Mouse (Mus musculus): ENCODE results near the gene Nav2.
A peak's percentile ranks its signal among the peaks of the same experiment; 100 is the strongest.

Nav2 gene

GRCm38 (mm10) chr7:49500916-49501315, 592.4 kb downstream of the Nav2 start:
- no peak for DNase-seq

GRCm38 (mm10) chr7:49503419-49503818, 594.9 kb downstream of the Nav2 start:
- no peak for DNase-seq

DNA sequence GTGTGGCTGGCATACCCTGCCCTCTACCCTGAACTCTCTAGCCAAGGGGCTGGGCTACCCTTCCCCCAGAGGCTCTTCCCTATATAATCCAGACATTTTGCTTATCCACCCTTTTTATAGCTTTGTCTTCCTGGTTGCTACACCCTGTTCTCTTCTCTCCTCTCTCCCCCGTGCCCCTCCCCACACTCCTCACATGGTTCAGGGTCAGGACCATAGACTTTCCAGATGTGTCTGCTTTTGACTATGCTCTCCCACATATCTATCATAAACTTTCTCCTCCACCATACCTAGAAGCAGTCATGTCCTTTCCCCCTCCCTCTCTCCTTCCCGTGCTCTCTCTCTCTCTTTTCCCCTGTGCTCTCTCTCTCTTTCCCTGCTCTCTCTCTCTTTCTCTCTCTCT, 595.4 kb downstream of the Nav2 start:
- DNase-seq, result no peak

GRCm38 (mm10) chr7:49504297-49504696, 595.8 kb downstream of the Nav2 start:
- DNase-seq, result no peak

- DNase-seq, result no peak
Observed at GRCm38 (mm10) chr7:49505024-49505423, 596.5 kb downstream of the Nav2 start.

DNA sequence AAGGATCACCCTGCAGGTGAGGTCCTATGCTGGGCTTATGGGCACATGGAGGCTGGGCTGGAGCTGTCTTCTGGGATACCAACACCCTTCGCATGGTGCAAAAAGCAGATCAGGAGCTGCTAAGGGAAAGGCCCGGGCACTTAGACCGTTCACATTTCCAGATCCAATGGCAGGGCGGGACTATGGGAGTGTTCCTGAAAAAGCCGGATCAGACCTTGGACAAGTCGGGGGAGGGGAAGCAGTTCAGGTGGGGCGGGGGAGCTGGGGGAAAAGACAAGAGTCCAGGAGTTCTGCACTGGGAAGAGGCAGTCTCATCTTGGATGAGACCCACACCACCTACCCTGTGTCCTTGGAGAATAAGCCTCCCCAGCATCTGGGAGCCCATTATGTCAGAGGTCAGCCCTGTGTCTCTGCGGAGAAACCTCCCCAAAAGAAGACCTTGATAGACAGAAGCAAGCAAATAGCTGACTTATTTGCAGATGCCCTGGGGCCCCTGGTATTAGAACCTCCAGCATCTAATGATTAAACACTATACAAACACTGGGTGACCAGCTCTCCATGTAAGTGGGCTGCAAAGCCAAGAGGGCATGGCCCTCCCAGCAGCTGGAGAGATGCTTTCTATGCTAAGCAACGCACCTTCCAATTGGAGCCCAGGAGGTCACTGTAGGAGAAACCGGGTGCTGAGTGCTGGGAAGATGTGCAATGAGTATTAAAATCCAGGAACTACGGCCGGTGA, 597.7 kb downstream of the Nav2 start:
- no peak for DNase-seq

GRCm38 (mm10) chr7:49507943-49508506, 599.5 kb downstream of the Nav2 start:
- no peak for DNase-seq

DNA sequence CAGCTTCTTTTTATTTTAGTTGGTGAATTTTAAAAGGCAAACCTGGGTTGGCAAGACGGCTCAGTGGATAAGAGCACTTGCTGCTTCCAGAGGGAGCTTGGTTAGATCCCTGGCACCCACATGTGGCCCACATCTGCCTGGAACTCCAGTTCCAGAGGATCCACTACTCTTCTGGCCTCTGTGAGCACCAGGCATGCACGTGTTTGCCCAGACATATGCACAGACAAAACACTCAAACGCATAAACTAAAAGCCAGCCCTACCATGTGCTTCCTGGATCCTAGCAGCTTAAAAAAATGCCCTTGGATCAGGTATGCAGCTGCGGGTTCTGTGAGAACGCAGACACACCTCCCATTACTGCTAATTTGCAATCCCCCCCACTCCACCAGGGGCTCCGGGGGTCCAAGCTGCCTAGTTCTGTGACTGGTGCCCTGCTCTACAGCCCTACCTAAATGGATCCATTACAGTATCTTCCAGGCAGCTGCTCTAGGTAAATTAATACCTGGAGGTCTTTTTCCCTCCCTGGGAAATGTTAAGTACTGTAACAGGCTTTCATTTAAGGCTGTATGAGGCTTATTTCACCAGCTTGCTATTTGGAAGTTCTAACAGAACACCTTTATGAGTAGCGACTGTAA, 603.4 kb downstream of the Nav2 start:
- DNase-seq, result no peak

- DNase-seq, result no peak
Observed at GRCm38 (mm10) chr7:49513763-49514437, 605.4 kb downstream of the Nav2 start.

DNA sequence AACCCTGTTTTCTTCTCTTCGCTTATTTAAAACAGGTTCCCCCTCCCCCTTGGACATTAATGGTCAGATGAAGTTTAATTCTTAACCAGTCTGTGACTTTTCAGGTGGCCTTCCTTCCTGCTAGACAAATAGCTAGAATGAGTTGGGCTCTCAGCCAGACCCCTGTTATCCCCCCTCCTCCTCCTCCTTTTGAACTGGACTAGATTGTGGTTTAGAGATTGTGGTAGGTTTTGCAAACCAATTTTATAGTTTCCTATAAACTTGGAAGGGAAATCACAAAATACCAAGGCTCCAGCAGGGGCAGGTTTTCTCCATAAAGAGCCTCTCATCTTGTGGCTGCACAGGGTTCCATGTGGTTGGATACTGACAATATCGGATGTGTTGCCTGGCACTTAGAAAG, 606.5 kb downstream of the Nav2 start:
- no peak for DNase-seq

DNA sequence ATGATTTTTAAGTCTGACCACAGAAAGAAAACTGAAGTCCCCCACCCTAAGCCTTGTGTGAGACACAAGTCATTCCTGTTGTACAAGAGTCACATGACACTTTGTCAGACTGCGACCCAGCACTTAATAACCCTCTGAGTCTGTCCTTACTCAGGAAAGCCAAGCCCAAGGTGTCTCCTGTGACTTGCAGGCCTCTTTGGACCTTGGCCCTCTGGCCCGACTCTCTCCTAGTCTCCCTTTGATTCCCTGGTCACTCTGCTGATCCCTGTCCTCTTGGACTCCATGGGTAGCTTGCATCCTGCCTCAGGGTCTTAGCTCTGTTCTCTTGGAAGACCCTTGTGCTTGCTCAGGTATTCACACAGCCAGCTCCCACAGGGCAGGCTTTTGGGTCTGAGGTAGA, 612.0 kb downstream of the Nav2 start:
- no peak for DNase-seq

- DNase-seq, result no peak
Observed at GRCm38 (mm10) chr7:49521349-49521748, 612.8 kb downstream of the Nav2 start.

- no peak for DNase-seq
Observed at GRCm38 (mm10) chr7:49521976-49522375, 613.5 kb downstream of the Nav2 start.

DNA sequence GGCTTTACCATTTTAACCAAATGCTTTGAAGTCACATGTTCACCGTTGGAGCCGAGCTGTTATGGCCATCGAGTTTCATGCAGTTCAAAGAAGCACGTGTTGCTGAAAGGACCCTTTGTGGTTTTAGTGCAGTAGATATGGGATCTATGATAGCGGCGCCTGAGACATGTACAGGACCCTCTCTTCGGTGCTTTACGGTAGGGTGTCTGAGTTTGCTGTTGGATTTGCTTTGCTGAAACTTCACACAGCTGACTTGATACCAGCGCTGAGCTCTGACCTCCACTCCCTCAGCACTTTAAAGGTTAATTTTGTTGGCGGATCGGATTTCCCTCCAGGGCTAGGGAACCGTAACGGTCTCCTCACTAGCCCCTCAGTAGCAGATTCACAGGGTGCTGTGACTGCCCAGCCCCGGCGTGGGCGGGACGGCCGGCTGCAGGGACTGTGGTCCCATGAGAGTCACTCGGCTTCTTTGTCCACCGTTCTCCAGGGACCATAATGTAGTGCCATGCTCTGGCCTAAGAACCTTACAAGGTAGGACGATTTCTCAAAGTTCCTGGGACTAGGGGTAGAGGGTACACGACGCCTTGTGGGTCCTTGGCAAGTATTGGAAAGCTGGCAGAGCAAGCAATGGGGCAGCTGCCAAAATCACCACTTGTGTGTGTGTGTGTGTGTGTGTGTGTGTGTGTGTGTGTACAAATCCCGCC, 614.0 kb downstream of the Nav2 start:
- DNase-seq, result peak; percentile 9 to 15

DNA sequence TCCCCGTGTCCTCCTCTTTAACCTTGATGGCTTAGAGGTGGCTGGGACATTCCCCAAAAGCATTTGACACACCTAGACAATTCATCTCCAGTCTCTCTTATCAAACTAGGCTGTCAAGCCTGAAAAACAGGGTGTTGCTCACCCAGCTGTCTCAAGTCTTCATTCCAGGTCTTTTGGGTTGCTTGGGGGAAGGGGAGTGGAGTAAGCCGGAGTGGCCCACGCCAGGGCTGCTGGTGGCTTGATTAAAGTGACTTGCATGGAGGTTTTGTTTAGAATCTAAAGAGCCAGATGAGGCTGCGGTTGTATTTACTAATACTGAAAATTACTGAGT, 614.6 kb downstream of the Nav2 start:
- no peak for DNase-seq

- DNase-seq, result no peak
Observed at GRCm38 (mm10) chr7:49523729-49524128, 615.2 kb downstream of the Nav2 start.

- no peak for DNase-seq
Observed at GRCm38 (mm10) chr7:49525348-49526100, 617.0 kb downstream of the Nav2 start.

DNA sequence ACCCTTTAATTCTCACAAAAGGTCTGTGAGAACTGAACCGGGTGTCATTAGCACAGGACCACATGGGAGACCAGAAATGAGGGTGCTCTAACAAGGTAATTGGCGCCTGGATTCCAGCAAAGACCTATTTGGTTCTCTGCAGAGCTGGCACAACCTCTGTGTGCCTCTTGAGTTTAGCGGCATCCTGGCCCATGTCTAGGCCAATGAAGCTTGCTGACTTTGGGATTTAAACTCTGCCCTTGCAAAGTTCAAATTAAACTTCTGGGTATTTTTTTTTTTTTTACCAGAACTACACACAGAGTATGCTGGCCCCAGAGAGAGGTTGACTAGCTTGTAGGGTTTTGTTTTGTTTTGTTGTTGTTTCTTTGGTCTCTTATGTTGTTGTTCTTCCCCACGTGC, 617.6 kb downstream of the Nav2 start:
- DNase-seq, result no peak

DNA sequence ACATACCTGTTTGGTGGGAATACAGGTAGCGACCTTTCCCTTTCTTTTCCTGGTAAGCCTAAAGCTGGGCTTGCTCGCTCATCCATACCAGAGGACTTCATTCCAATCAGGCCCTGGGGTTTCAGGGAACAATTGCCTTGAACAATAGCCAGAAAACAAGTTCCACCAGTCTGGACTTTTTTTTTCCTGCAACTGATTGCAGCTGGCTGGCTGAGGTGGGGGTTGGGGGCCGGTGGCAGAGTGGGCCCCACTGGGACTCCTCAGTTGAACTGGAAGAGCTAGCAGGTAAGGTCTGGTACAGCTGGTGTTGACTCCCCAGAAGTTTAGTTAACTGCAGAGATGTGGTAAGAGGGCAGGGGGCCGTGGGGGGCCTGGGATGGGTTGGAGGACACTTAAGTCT, 619.0 kb downstream of the Nav2 start:
- DNase-seq, result no peak

DNA sequence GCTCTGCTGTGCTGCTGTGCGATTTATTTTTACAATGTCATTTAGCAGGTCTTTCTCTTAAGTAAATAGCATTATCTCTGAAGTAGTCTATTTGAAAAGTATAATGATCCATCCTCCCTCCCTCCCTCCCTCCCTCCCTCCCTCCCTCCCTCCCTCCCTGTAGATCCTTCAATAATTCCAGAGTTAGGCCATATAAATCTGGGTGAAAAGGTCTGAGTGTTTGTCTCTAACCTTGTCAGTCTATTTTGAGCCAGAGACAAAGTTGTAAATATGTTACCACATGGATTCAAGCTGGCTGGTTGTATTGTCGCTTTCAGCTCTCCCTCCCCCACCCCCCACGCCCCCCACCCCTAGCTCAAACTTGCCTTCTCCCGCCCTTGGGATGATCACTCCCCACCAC, 619.4 kb downstream of the Nav2 start:
- DNase-seq, result no peak

DNA sequence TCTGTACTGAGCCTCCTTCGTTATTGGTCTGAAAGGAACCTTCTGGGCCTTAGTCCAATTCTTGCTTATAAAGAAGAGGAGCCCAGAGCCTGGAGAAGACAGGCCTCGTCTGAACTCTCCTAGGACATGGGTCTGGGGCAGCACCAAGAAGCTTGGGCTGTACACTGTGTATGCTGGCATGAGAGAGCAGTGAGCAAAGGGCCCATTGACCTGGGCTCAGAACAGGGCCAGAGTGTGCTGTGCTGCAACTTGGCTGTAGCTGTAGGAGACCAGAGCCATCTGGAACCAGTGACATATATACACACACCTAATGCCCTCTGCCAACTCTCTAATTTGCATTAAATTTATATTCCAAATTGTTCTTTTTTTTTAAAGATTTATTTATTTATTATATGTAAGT, 621.0 kb downstream of the Nav2 start:
- no peak for DNase-seq

GRCm38 (mm10) chr7:49533571-49533970, 625.1 kb downstream of the Nav2 start:
- no peak for DNase-seq

- DNase-seq, result no peak
Observed at GRCm38 (mm10) chr7:49534208-49534607, 625.7 kb downstream of the Nav2 start.
